Comparison of ENCODE assay signal across 27 mouse cellular contexts in genomic region chr8:11136566-11136965, GRCm38 (mm10).
DNase-seq lines count a peak whose midpoint lies in the region; ATAC-seq lines count a peak whose summit lies in the region.
"Had no signal": no experiment of that assay in that cellular context is flagged by ENCODE, and none has a peak within 500 bp of the region (broad histone marks: within the 10 kb centered on the region; RNA-seq: fewer than 3 reads in every experiment).

No protein-coding gene starts in this region.

- H3K27ac ChIP-seq in embryonic facial prominence, embryonic 12.5 days: 0 out of 2 replicates have a peak overlapping the region, but pooled peaks have one; percentile 60
- H3K27ac ChIP-seq in embryonic facial prominence, embryonic 10.5 days (replicated peaks): no peak overlapping the region
- peak overlapping the region; percentile 28; the same call in 1 of the 2 replicates for H3K27ac ChIP-seq in embryonic facial prominence, embryonic 14.5 days (replicated peaks; ENCODE audit: low read depth, low read length)
- H3K27ac ChIP-seq: forebrain, embryonic 13.5 days; hindbrain, embryonic 12.5 days; kidney, postnatal 0 days; liver, embryonic 14.5 days; midbrain, embryonic 10.5 days; midbrain, embryonic 15.5 days had no signal

- no peak overlapping the region for H3K9ac ChIP-seq in embryonic facial prominence, embryonic 12.5 days
- no peak overlapping the region for H3K9ac ChIP-seq in embryonic facial prominence, embryonic 14.5 days (ENCODE audit: low read depth, low read length)
- H3K9ac ChIP-seq: forebrain, embryonic 13.5 days; hindbrain, embryonic 12.5 days; liver, embryonic 14.5 days; lung, embryonic 14.5 days; midbrain, embryonic 15.5 days had no signal

- DNase-seq in embryonic facial prominence, embryonic 10.5 days (ENCODE audit: low spot score): no peak
- DNase-seq in MN1 (ENCODE audit: low spot score): peak; percentile 37
- DNase-seq in embryonic facial prominence, embryonic 14.5 days (ENCODE audit: low spot score): peak; percentile 26
- DNase-seq in spleen, postnatal 4 days (ENCODE audit: low spot score in 2 of 2): no peak
- no peak for DNase-seq in layer of hippocampus, postnatal 14 days (ENCODE audit: low spot score in 2 of 2)
- DNase-seq: adrenal gland, adult 8-10 months; cerebellum, adult 8-10 months; cerebellum, postnatal 25 days; gastrocnemius, postnatal 14 days; heart, postnatal 14 days; kidney, adult 8-10 months; kidney, postnatal 4 days; liver; lung, embryonic 14.5 days; right cerebral cortex, postnatal 25 days; spleen, adult 18-20 months; thymus, postnatal 4 days had no signal

- H3K4me3 ChIP-seq in embryonic facial prominence, embryonic 12.5 days: no peak overlapping the region
- no peak overlapping the region for H3K4me3 ChIP-seq in embryonic facial prominence, embryonic 10.5 days
- H3K4me3 ChIP-seq in embryonic facial prominence, embryonic 14.5 days (ENCODE audit: low read depth, low read length): no peak overlapping the region
- H3K4me3 ChIP-seq: forebrain, embryonic 13.5 days; hindbrain, embryonic 12.5 days; midbrain, embryonic 10.5 days; midbrain, embryonic 15.5 days had no signal

- H3K9me3 ChIP-seq in embryonic facial prominence, embryonic 12.5 days: no peaks in the 10 kb centered on the region
- no peaks in the 10 kb centered on the region for H3K9me3 ChIP-seq in embryonic facial prominence, embryonic 10.5 days
- no peaks in the 10 kb centered on the region for H3K9me3 ChIP-seq in embryonic facial prominence, embryonic 14.5 days (ENCODE audit: control insufficient read depth, low read length)
- H3K9me3 ChIP-seq: forebrain, embryonic 13.5 days; G1E; hindbrain, embryonic 12.5 days; midbrain, embryonic 10.5 days; midbrain, embryonic 15.5 days had no signal

- no peaks in the 10 kb centered on the region for H3K27me3 ChIP-seq in embryonic facial prominence, embryonic 12.5 days
- no peaks in the 10 kb centered on the region for H3K27me3 ChIP-seq in embryonic facial prominence, embryonic 10.5 days (replicated peaks; ENCODE audit: low read depth, poor library complexity, severe bottlenecking)
- H3K27me3 ChIP-seq in embryonic facial prominence, embryonic 14.5 days (replicated peaks; ENCODE audit: control insufficient read depth, insufficient read depth, low read length): no peaks in the 10 kb centered on the region
- H3K27me3 ChIP-seq: forebrain, embryonic 13.5 days; hindbrain, embryonic 12.5 days; midbrain, embryonic 15.5 days had no signal

- peaks cover 3% of the 10 kb centered on the region; the same call in 1 of the 2 replicates for H3K4me1 ChIP-seq in embryonic facial prominence, embryonic 12.5 days
- no peaks in the 10 kb centered on the region for H3K4me1 ChIP-seq in embryonic facial prominence, embryonic 10.5 days
- 0 out of 2 replicates have a peak, but pooled peaks cover 6% of the 10 kb centered on the region for H3K4me1 ChIP-seq in embryonic facial prominence, embryonic 14.5 days (ENCODE audit: control insufficient read depth, insufficient read depth, low read length)
- H3K4me1 ChIP-seq: forebrain, embryonic 13.5 days; hindbrain, embryonic 12.5 days; midbrain, embryonic 10.5 days; midbrain, embryonic 15.5 days had no signal

- no peak overlapping the region for H3K4me2 ChIP-seq in embryonic facial prominence, embryonic 12.5 days (replicated peaks)
- no peak overlapping the region for H3K4me2 ChIP-seq in embryonic facial prominence, embryonic 14.5 days (ENCODE audit: low read depth, low read length)
- H3K4me2 ChIP-seq: forebrain, embryonic 13.5 days; hindbrain, embryonic 12.5 days; lung, embryonic 14.5 days; midbrain, embryonic 15.5 days had no signal

- 60% methylated on average over 4 of the region's 4 CpGs for WGBS in embryonic facial prominence, embryonic 12.5 days
- WGBS in embryonic facial prominence, embryonic 10.5 days: 86% methylated on average over 4 of the region's 4 CpGs
- 63% methylated on average over 4 of the region's 4 CpGs for WGBS in embryonic facial prominence, embryonic 14.5 days

- no peak for ATAC-seq in embryonic facial prominence, embryonic 12.5 days (ENCODE audit: insufficient number of reproducible peaks, insufficient read depth, low FRiP score, low TSS enrichment)
- ATAC-seq in embryonic facial prominence, embryonic 14.5 days (ENCODE audit: low read depth): no peak
- ATAC-seq in erythroid progenitor cell, adult 5-6 weeks (replicated peaks; ENCODE audit: low FRiP score, poor library complexity, severe bottlenecking): no peak
- ATAC-seq: forebrain, embryonic 13.5 days; intestine, embryonic 16.5 days; midbrain, embryonic 15.5 days had no signal

- H3K36me3 ChIP-seq in embryonic facial prominence, embryonic 12.5 days: no peaks in the 10 kb centered on the region
- H3K36me3 ChIP-seq in embryonic facial prominence, embryonic 10.5 days (replicated peaks): no peaks in the 10 kb centered on the region
- H3K36me3 ChIP-seq in embryonic facial prominence, embryonic 14.5 days (ENCODE audit: control insufficient read depth, insufficient read depth, low read length): no peaks in the 10 kb centered on the region
- H3K36me3 ChIP-seq: G1E; hindbrain, embryonic 12.5 days; midbrain, embryonic 10.5 days; midbrain, embryonic 15.5 days had no signal

Comparison
In these comparisons a context has a peak if more than half of its experiments do, and no peak if none do; other contexts are left out.
1. DNase-seq: peak in MN1 (single experiment) and embryonic facial prominence, embryonic 14.5 days (single experiment); none in embryonic facial prominence, embryonic 10.5 days (single experiment), spleen, postnatal 4 days (0 of 2) and layer of hippocampus, postnatal 14 days (0 of 2).